Mouse (Mus musculus): ENCODE measurements at regions not wholly inside any gene's neighbourhood (a gene's known extent, or its start where the extent isn't known, plus 50 kb on each side); places are given as distances from the start of the nearest gene placed in this dataset.

DNA sequence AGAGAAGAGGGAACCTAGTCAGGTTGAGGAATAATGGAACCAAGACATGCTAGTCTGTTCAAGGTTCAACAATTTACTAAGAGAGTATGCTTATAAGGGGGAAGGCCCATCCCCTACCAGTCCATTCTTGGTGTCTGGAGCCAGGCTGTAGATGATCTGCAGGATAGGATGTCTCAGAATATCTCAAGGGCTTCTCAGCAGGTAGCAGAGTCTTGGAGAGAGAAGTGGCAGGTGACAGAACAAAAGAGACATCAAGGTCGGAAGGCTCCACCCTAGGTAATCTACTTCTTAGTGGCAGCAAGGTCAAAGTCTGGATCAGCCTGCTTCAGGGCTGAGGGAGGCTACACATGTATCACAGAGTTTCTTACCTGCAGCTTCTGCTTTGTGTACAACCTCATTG lies 220.2 kb upstream of the 4921530L21Rik start:
- WGBS: 70% methylated on average over 1 of the region's 1 CpGs
- no peaks in the 10 kb centered on the region for H3K27me3 ChIP-seq (ENCODE audit: control insufficient read depth, insufficient read depth, low read length)
- no peak overlapping the region for H3K4me2 ChIP-seq (replicated peaks; ENCODE audit: low read depth, low read length)
- no peaks in the 10 kb centered on the region for H3K4me1 ChIP-seq (ENCODE audit: control insufficient read depth, insufficient read depth, low read length)
- no peaks in the 10 kb centered on the region for H3K36me3 ChIP-seq (ENCODE audit: control insufficient read depth, insufficient read depth, low read length)
- ATAC-seq (ENCODE audit: insufficient number of reproducible peaks, insufficient read depth, low FRiP score, low read depth): no peak
- H3K9me3 ChIP-seq (ENCODE audit: control insufficient read depth, low read depth, low read length): no peaks in the 10 kb centered on the region
- no peak overlapping the region for H3K9ac ChIP-seq (replicated peaks; ENCODE audit: low read depth, low read length)
- no peak overlapping the region for H3K4me3 ChIP-seq (ENCODE audit: low read depth, low read length)
- no peak overlapping the region for H3K27ac ChIP-seq (ENCODE audit: low read length)

- Histone ChIP-seq H3K27ac (ENCODE audit: low read length) (no peak overlapping the region), H3K9me3 (ENCODE audit: control insufficient read depth, low read depth, low read length) (no peaks in the 10 kb centered on the region), H3K9ac (replicated peaks; ENCODE audit: low read depth, low read length) (no peak overlapping the region), H3K36me3 (ENCODE audit: control insufficient read depth, insufficient read depth, low read length) (no peaks in the 10 kb centered on the region), H3K4me1 (ENCODE audit: control insufficient read depth, insufficient read depth, low read length) (no peaks in the 10 kb centered on the region), H3K27me3 (ENCODE audit: control insufficient read depth, insufficient read depth, low read length) (no peaks in the 10 kb centered on the region), H3K4me3 (ENCODE audit: low read depth, low read length) (no peak overlapping the region), H3K4me2 (replicated peaks; ENCODE audit: low read depth, low read length) (no peak overlapping the region)
- 84% methylated on average over 3 of the region's 3 CpGs for WGBS
- ATAC-seq (ENCODE audit: insufficient number of reproducible peaks, insufficient read depth, low FRiP score, low read depth): no peak
These were observed 219.6 kb upstream of the 4921530L21Rik start for GRCm38 (mm10) chr14:95661416-95661815.

DNA sequence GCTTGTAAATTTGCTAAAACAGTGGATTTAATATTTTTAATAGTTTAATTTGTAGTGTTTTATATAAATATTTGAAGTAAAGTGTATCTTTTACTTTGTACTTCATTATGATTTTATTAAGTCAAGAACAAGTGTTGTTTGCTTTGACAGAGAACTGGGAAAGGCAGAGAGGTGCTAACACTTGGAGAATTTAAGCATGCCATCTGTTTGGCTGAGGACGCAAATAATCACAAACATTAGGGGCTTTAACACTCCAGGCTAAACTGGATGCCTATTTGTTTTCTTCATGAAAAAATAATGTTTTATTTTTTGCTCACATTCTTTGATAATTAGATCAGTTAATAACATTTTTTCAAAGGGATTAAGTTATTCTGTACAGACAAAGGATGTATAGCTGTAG lies 193.6 kb upstream of the 4921530L21Rik start:
- ATAC-seq (ENCODE audit: insufficient number of reproducible peaks, insufficient read depth, low FRiP score, low read depth): no peak
- no peak overlapping the region for H3K4me2 ChIP-seq (replicated peaks; ENCODE audit: low read depth, low read length)
- no peaks in the 10 kb centered on the region for H3K36me3 ChIP-seq (ENCODE audit: control insufficient read depth, insufficient read depth, low read length)
- WGBS: 84% methylated on average over 1 of the region's 1 CpGs
- H3K27ac ChIP-seq (ENCODE audit: low read length): no peak overlapping the region
- no peak overlapping the region for H3K4me3 ChIP-seq (ENCODE audit: low read depth, low read length)
- no peaks in the 10 kb centered on the region for H3K4me1 ChIP-seq (ENCODE audit: control insufficient read depth, insufficient read depth, low read length)
- no peaks in the 10 kb centered on the region for H3K27me3 ChIP-seq (ENCODE audit: control insufficient read depth, insufficient read depth, low read length)
- no peaks in the 10 kb centered on the region for H3K9me3 ChIP-seq (ENCODE audit: control insufficient read depth, low read depth, low read length)
- H3K9ac ChIP-seq (replicated peaks; ENCODE audit: low read depth, low read length): no peak overlapping the region

DNA sequence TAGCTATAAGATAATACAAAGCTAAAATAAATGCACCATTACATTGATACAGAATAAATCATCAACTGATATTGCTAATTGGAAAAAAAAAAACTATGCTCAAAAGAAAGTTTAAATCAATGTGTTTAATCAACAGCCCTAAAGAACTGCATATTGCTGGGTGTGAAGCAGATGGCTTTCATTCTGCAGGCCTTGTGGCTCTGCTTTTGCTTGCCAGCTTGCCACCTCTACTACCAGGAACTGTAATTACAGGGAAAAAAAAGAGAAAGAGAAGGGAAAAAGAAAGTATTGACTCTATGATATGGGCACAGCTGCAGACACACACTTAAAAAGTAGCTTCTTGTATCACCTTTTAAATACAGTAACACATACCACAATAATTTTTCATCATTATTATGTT lies 192.4 kb upstream of the 4921530L21Rik start:
- no peak overlapping the region for H3K4me2 ChIP-seq (replicated peaks; ENCODE audit: low read depth, low read length)
- H3K27me3 ChIP-seq (ENCODE audit: control insufficient read depth, insufficient read depth, low read length): no peaks in the 10 kb centered on the region
- H3K36me3 ChIP-seq (ENCODE audit: control insufficient read depth, insufficient read depth, low read length): no peaks in the 10 kb centered on the region
- H3K9me3 ChIP-seq (ENCODE audit: control insufficient read depth, low read depth, low read length): no peaks in the 10 kb centered on the region
- no peak overlapping the region for H3K27ac ChIP-seq (ENCODE audit: low read length)
- H3K4me3 ChIP-seq (ENCODE audit: low read depth, low read length): no peak overlapping the region
- ATAC-seq (ENCODE audit: insufficient number of reproducible peaks, insufficient read depth, low FRiP score, low read depth): no peak
- no peaks in the 10 kb centered on the region for H3K4me1 ChIP-seq (ENCODE audit: control insufficient read depth, insufficient read depth, low read length)
- H3K9ac ChIP-seq (replicated peaks; ENCODE audit: low read depth, low read length): no peak overlapping the region

DNA sequence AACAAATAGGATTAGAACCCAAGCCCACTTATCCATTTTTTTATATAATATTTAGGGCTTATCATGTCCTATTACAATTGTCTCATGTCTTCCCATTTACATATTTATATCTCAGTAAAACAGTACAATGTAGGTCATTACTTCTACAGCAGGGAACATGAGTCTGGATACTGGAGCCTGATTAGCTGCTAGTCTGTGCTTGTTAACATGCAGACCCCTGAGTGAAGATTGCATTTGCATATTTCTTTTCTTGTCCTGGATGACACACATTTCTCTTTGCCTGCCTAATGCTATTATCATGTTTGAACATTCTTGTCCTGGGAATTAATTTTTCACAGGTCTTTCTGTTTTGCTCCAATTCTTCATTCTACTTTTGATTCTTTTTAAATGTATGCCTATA lies 155.0 kb upstream of the 4921530L21Rik start:
- H3K9ac ChIP-seq (replicated peaks; ENCODE audit: low read depth, low read length): no peak overlapping the region
- H3K9me3 ChIP-seq (ENCODE audit: control insufficient read depth, low read depth, low read length): no peaks in the 10 kb centered on the region
- no peak overlapping the region for H3K27ac ChIP-seq (ENCODE audit: low read length)
- no peaks in the 10 kb centered on the region for H3K27me3 ChIP-seq (ENCODE audit: control insufficient read depth, insufficient read depth, low read length)
- no peak overlapping the region for H3K4me2 ChIP-seq (replicated peaks; ENCODE audit: low read depth, low read length)
- ATAC-seq (ENCODE audit: insufficient number of reproducible peaks, insufficient read depth, low FRiP score, low read depth): no peak
- H3K36me3 ChIP-seq (ENCODE audit: control insufficient read depth, insufficient read depth, low read length): no peaks in the 10 kb centered on the region
- H3K4me1 ChIP-seq (ENCODE audit: control insufficient read depth, insufficient read depth, low read length): no peaks in the 10 kb centered on the region
- H3K4me3 ChIP-seq (ENCODE audit: low read depth, low read length): no peak overlapping the region

- Histone ChIP-seq H3K4me3 (ENCODE audit: low read depth, low read length) (no peak overlapping the region), H3K9me3 (ENCODE audit: control insufficient read depth, low read depth, low read length) (no peaks in the 10 kb centered on the region), H3K9ac (replicated peaks; ENCODE audit: low read depth, low read length) (no peak overlapping the region), H3K4me2 (replicated peaks; ENCODE audit: low read depth, low read length) (no peak overlapping the region), H3K27me3 (ENCODE audit: control insufficient read depth, insufficient read depth, low read length) (no peaks in the 10 kb centered on the region), H3K27ac (ENCODE audit: low read length) (0 out of 2 replicates have a peak overlapping the region, but pooled peaks have one; percentile 33), H3K36me3 (ENCODE audit: control insufficient read depth, insufficient read depth, low read length) (no peaks in the 10 kb centered on the region), H3K4me1 (ENCODE audit: control insufficient read depth, insufficient read depth, low read length) (no peaks in the 10 kb centered on the region)
- ATAC-seq (ENCODE audit: insufficient number of reproducible peaks, insufficient read depth, low FRiP score, low read depth): no peak
- WGBS: 32% methylated on average over 2 of the region's 2 CpGs
These were observed 105.3 kb upstream of the 4921530L21Rik start for GRCm38 (mm10) chr14:95775737-95776136.

- no peaks in the 10 kb centered on the region for H3K9me3 ChIP-seq (ENCODE audit: control insufficient read depth, low read depth, low read length)
- H3K4me1 ChIP-seq (ENCODE audit: control insufficient read depth, insufficient read depth, low read length): no peaks in the 10 kb centered on the region
- H3K27ac ChIP-seq (ENCODE audit: low read length): no peak overlapping the region
- no peak for ATAC-seq (ENCODE audit: insufficient number of reproducible peaks, insufficient read depth, low FRiP score, low read depth)
- H3K27me3 ChIP-seq (ENCODE audit: control insufficient read depth, insufficient read depth, low read length): no peaks in the 10 kb centered on the region
- H3K4me2 ChIP-seq (replicated peaks; ENCODE audit: low read depth, low read length): no peak overlapping the region
- H3K9ac ChIP-seq (replicated peaks; ENCODE audit: low read depth, low read length): no peak overlapping the region
- no peak overlapping the region for H3K4me3 ChIP-seq (ENCODE audit: low read depth, low read length)
- no peaks in the 10 kb centered on the region for H3K36me3 ChIP-seq (ENCODE audit: control insufficient read depth, insufficient read depth, low read length)
These were observed 103.6 kb upstream of the 4921530L21Rik start for GRCm38 (mm10) chr14:95777439-95777838.
